Mouse (Mus musculus): ENCODE results near the gene Prss57.

The Prss57 gene

GRCm38 (mm10) chr10:79748496-79748895 is 42.3 kb downstream of the Prss57 start:
- DNase-seq: no peak

GRCm38 (mm10) chr10:79746774-79747151 is 44.0 kb downstream of the Prss57 start:
- no peak for DNase-seq

GRCm38 (mm10) chr10:79745898-79746773 is 44.6 kb downstream of the Prss57 start, which contains the start of gene Polrmt:
TSS of gene Polrmt (minus strand) at chr10:79746581.
- peak; percentile 98 for DNase-seq

GRCm38 (mm10) chr10:79745411-79745810 is 45.4 kb downstream of the Prss57 start:
- DNase-seq: no peak

- no peak for DNase-seq
Measured at GRCm38 (mm10) chr10:79743650-79744365, 47.0 kb downstream of the Prss57 start.

- no peak for DNase-seq
Measured at GRCm38 (mm10) chr10:79743161-79743560, 47.6 kb downstream of the Prss57 start.

GRCm38 (mm10) chr10:79740863-79741262 is 49.9 kb downstream of the Prss57 start:
- DNase-seq: no peak

GRCm38 (mm10) chr10:79739234-79739633 is 51.5 kb downstream of the Prss57 start:
- no peak for DNase-seq

GRCm38 (mm10) chr10:79738259-79738658 is 52.5 kb downstream of the Prss57 start:
- no peak for DNase-seq

- no peak for DNase-seq
Measured at GRCm38 (mm10) chr10:79736706-79737105, 54.1 kb downstream of the Prss57 start.

- DNase-seq: no peak
Measured at GRCm38 (mm10) chr10:79735361-79735760, 55.4 kb downstream of the Prss57 start.

- DNase-seq: no peak
Measured at GRCm38 (mm10) chr10:79733847-79734246, 56.9 kb downstream of the Prss57 start.

- peak; percentile 32 for DNase-seq
Measured at GRCm38 (mm10) chr10:79732500-79732899, 58.3 kb downstream of the Prss57 start.

Data from lung, postnatal 10 days (tissue).